Mouse (Mus musculus) CH12.LX (cell line): ENCODE data around the gene Fuk.

Experiments used
- BHLHE40 ChIP-seq: IDR thresholded peaks from 2 replicates; pipeline ENCODE4 v1.6.1; 2011; ENCODE audit warnings: mild to moderate bottlenecking, low read depth, low read length, improper control_type of control experiment
- CHD1 ChIP-seq: IDR thresholded peaks from 2 replicates; pipeline ENCODE4 v1.6.1; 2012; ENCODE audit warnings: low read depth, low read length, improper control_type of control experiment, inconsistent platforms
- CHD2 ChIP-seq: IDR thresholded peaks from 2 replicates; pipeline ENCODE4 v1.6.1; 2011; ENCODE audit warnings: low read length, improper control_type of control experiment
- CTCF ChIP-seq, 2 experiments: IDR thresholded peaks in 1 of 2; conservative IDR thresholded peaks in 1 of 2; 2 replicates each; pipeline ENCODE4 v1.5.1; 2011 to 2012; ENCODE audit warnings: low read depth in 2 of 2, low read length in 2 of 2, improper control_type of control experiment in 1 of 2, inconsistent platforms in 1 of 2, mild to moderate bottlenecking in 1 of 2, moderate library complexity in 1 of 2
- EP300 ChIP-seq: IDR thresholded peaks from 2 replicates; pipeline ENCODE4 v1.6.1; 2011; ENCODE audit warnings: low read length, improper control_type of control experiment
- MEF2A ChIP-seq: IDR thresholded peaks from 2 replicates; pipeline ENCODE4 v1.6.1; 2014; ENCODE audit warnings: low read depth, mild to moderate bottlenecking, inconsistent platforms, low read length, improper control_type of control experiment, borderline replicate concordance
- MXI1 ChIP-seq: IDR thresholded peaks from 2 replicates; pipeline ENCODE4 v1.6.1; 2011; ENCODE audit warnings: mild to moderate bottlenecking, low read depth, low read length, improper control_type of control experiment
- NELFE ChIP-seq: IDR thresholded peaks from 2 replicates; pipeline ENCODE4 v1.6.1; 2011; ENCODE audit warnings: low read depth, low read length, improper control_type of control experiment
- POLR2A ChIP-seq: IDR thresholded peaks from 2 replicates; pipeline ENCODE4 v1.6.1; 2011; ENCODE audit warnings: low read depth, mild to moderate bottlenecking, improper control_type of control experiment, low read length
- POLR2AphosphoS2 ChIP-seq: IDR thresholded peaks from 2 replicates; pipeline ENCODE4 v1.6.1; 2011; ENCODE audit warnings: low read depth, low read length, improper control_type of control experiment
- RAD21 ChIP-seq: IDR thresholded peaks from 2 replicates; pipeline ENCODE4 v1.6.1; 2011; ENCODE audit warnings: low read depth, mild to moderate bottlenecking, low read length, improper control_type of control experiment, moderate library complexity
- SMC3 ChIP-seq: IDR thresholded peaks from 2 replicates; pipeline ENCODE4 v1.6.1; 2011; ENCODE audit warnings: low read depth, low read length, improper control_type of control experiment
- USF2 ChIP-seq: conservative IDR thresholded peaks from 2 replicates; pipeline ENCODE4 v1.6.1; 2011; ENCODE audit warnings: low read depth, low read length, improper control_type of control experiment
- ZNF384 ChIP-seq: IDR thresholded peaks from 2 replicates; pipeline ENCODE4 v1.6.1; 2012; ENCODE audit warnings: low read depth, low read length, improper control_type of control experiment, inconsistent platforms

DNA sequence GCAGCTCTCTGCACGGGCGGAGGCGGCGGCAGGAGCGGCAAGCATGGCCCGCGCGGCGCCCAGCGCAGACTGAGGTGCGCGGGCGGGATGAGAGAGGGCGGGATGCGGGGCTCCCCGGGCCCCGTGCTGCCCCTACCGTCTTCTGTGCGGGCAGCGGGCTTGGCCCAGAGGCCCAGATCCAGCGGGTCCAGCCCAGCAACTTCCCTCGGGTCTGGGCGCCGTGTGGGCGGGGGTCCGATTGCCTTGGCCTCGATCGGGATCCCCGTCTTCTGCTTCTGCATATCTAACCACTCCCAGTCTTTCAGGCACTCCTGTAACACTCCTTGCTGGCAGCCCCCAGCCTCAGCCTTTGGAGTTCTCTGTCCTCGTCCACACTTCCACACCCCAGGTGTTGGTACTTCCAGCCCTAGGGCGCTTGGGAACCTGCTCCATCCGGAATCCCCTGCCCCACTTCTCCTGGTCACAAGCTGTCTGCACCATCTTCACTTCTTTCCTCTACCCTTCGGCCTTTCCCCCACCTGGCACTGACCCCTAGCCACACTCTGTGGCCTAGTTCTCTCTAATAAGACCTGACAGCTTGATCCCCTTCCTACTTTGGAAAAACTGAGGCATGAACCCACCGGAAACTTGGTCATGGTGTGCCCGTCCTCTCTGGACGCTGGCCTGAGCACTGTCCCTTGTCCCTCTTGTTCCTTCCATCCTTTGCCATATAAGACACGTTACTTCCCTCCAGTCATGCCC lies 17.9 kb upstream of the Fuk start:
- TF ChIP-seq CTCF (conservative IDR thresholded peaks at IDR 0.05 in 1 of 2, IDR thresholded peaks at IDR 0.05 in 1 of 2; ENCODE audit: low read depth in 2 of 2, low read length in 2 of 2) = no peak
- no peak for TF ChIP-seq POLR2A
- TF ChIP-seq CHD1 = no peak
- TF ChIP-seq RAD21 = no peak
- TF ChIP-seq USF2 = no peak
- TF ChIP-seq NELFE = no peak
- TF ChIP-seq EP300 = no peak
- TF ChIP-seq MEF2A = no peak
- TF ChIP-seq ZNF384 = no peak
- TF ChIP-seq SMC3 = no peak
- TF ChIP-seq CHD2 = no peak
- no peak for TF ChIP-seq BHLHE40
- no peak for TF ChIP-seq POLR2AphosphoS2
- no peak for TF ChIP-seq MXI1
